Mouse (Mus musculus): Measurements from ENCODE around the gene Pappa. TPM values are rescaled to one million over a fixed set of nuclear protein-coding genes. Genes with fewer than 3 reads are reported as not detected.

The Pappa gene
- polyA plus RNA-seq, 1 experiment from 2014 or later = 0.88 TPM

- H3K9me3 ChIP-seq (replicated peaks; ENCODE audit: control insufficient read depth, low read length) = no peaks in the 10 kb centered on the region
- no peak overlapping the region for H3K27ac ChIP-seq (replicated peaks; ENCODE audit: low read depth, low read length)
- no peaks in the 10 kb centered on the region for H3K36me3 ChIP-seq (replicated peaks; ENCODE audit: control insufficient read depth, insufficient read depth, low read depth, low read length)
- no peaks in the 10 kb centered on the region for H3K4me1 ChIP-seq (ENCODE audit: control insufficient read depth, insufficient read depth, low read length)
- H3K27me3 ChIP-seq (ENCODE audit: control insufficient read depth, insufficient read depth, low read length) = no peaks in the 10 kb centered on the region
- no peak overlapping the region for H3K4me3 ChIP-seq (ENCODE audit: low read depth, low read length)
- WGBS = 71% methylated on average over 1 of the region's 1 CpGs
- no peak for ATAC-seq (replicated peaks; ENCODE audit: insufficient number of reproducible peaks, low FRiP score, low TSS enrichment, low read depth)
- no peak for DNase-seq (ENCODE audit: low spot score)
- no peak overlapping the region for H3K9ac ChIP-seq (replicated peaks; ENCODE audit: low read length)
- no peak overlapping the region for H3K4me2 ChIP-seq (ENCODE audit: low read depth, low read length)
These were observed 249.9 kb downstream of the Pappa start for GRCm38 (mm10) chr4:65373841-65374240.

DNA sequence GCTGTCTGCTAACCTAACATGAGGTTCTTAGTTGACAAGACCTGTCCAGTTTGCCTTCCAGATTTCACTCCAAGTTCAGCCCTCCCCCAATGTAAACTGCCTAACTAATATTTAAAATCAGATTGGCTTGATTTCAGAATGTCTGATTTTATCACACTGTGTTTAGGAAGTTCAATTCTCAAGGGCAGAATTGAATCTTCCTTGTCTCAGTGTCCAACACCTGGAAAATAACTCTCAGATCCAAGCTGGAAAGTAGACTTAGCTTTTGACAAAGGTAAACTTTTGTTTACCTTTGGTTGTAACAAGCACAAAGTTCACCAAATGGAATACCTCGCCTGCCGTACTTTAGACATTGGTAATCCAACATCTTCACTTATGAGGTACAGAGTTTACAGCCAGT is 252.6 kb downstream of the Pappa start:
- H3K27me3 ChIP-seq (ENCODE audit: control insufficient read depth, insufficient read depth, low read length) = no peaks in the 10 kb centered on the region
- H3K27ac ChIP-seq (replicated peaks; ENCODE audit: low read depth, low read length) = no peak overlapping the region
- no peaks in the 10 kb centered on the region for H3K36me3 ChIP-seq (replicated peaks; ENCODE audit: control insufficient read depth, insufficient read depth, low read depth, low read length)
- no peaks in the 10 kb centered on the region for H3K4me1 ChIP-seq (ENCODE audit: control insufficient read depth, insufficient read depth, low read length)
- ATAC-seq (replicated peaks; ENCODE audit: insufficient number of reproducible peaks, low FRiP score, low TSS enrichment, low read depth) (no peak), DNase-seq (ENCODE audit: low spot score) (no peak)
- no peaks in the 10 kb centered on the region for H3K9me3 ChIP-seq (replicated peaks; ENCODE audit: control insufficient read depth, low read length)
- H3K4me2 ChIP-seq (ENCODE audit: low read depth, low read length) = no peak overlapping the region
- H3K9ac ChIP-seq (replicated peaks; ENCODE audit: low read length) = no peak overlapping the region
- H3K4me3 ChIP-seq (ENCODE audit: low read depth, low read length) = no peak overlapping the region
- 92% methylated on average over 2 of the region's 2 CpGs for WGBS

DNA sequence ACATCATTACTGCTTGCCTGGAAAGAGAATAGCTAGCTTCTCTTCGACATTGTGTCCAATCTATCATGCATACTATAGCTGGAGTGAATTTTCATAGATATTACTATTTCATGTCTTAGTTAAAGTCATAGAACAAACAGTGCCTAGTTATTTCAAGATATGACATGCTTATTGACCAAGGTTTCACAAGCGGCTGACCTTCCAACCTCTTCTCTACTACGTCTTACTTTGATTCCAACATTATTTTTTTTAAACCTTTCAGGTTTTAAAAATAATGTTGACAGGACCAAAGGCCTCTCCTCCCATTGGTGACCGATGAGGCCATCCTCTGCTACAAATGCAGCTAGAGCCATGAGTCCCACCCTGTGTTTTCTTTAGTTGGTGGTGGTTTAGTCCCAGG is 255.5 kb downstream of the Pappa start:
- H3K4me1 ChIP-seq (ENCODE audit: control insufficient read depth, insufficient read depth, low read length) = no peaks in the 10 kb centered on the region
- H3K27me3 ChIP-seq (ENCODE audit: control insufficient read depth, insufficient read depth, low read length) = no peaks in the 10 kb centered on the region
- H3K27ac ChIP-seq (replicated peaks; ENCODE audit: low read depth, low read length) = no peak overlapping the region
- H3K36me3 ChIP-seq (replicated peaks; ENCODE audit: control insufficient read depth, insufficient read depth, low read depth, low read length) = no peaks in the 10 kb centered on the region
- ATAC-seq (replicated peaks; ENCODE audit: insufficient number of reproducible peaks, low FRiP score, low TSS enrichment, low read depth) = no peak
- H3K9ac ChIP-seq (replicated peaks; ENCODE audit: low read length) = no peak overlapping the region
- DNase-seq (ENCODE audit: low spot score) = no peak
- 93% methylated on average over 4 of the region's 4 CpGs for WGBS
- no peaks in the 10 kb centered on the region for H3K9me3 ChIP-seq (replicated peaks; ENCODE audit: control insufficient read depth, low read length)
- no peak overlapping the region for H3K4me3 ChIP-seq (ENCODE audit: low read depth, low read length)
- H3K4me2 ChIP-seq (ENCODE audit: low read depth, low read length) = no peak overlapping the region

DNA sequence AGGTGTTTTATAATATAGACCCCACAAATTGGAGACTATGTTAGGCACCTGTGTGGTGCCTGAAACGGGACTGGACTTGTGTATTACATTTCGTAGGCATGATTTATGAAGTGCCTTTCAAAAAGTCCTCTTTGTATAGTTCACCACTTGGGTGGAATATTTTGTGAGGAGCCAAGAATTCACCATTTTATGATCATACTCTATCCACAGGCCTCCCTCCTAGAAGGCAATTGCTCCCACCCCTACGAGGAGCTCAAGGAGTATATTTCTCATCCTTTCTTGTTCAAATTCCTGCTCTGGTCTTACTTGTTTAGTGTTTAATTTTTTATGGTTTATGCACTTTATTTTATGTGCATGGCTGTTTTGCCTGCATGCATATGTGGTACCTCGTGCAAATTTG is 259.1 kb downstream of the Pappa start:
- DNase-seq (ENCODE audit: low spot score) (no peak), ATAC-seq (replicated peaks; ENCODE audit: insufficient number of reproducible peaks, low FRiP score, low TSS enrichment, low read depth) (no peak)
- Histone ChIP-seq H3K4me3 (ENCODE audit: low read depth, low read length) (no peak overlapping the region), H3K9ac (replicated peaks; ENCODE audit: low read length) (no peak overlapping the region), H3K36me3 (replicated peaks; ENCODE audit: control insufficient read depth, insufficient read depth, low read depth, low read length) (no peaks in the 10 kb centered on the region), H3K4me2 (ENCODE audit: low read depth, low read length) (no peak overlapping the region), H3K4me1 (ENCODE audit: control insufficient read depth, insufficient read depth, low read length) (no peaks in the 10 kb centered on the region), H3K27ac (replicated peaks; ENCODE audit: low read depth, low read length) (no peak overlapping the region), H3K27me3 (ENCODE audit: control insufficient read depth, insufficient read depth, low read length) (no peaks in the 10 kb centered on the region), H3K9me3 (replicated peaks; ENCODE audit: control insufficient read depth, low read length) (no peaks in the 10 kb centered on the region)
- WGBS = 87% methylated on average over 4 of the region's 4 CpGs

DNA sequence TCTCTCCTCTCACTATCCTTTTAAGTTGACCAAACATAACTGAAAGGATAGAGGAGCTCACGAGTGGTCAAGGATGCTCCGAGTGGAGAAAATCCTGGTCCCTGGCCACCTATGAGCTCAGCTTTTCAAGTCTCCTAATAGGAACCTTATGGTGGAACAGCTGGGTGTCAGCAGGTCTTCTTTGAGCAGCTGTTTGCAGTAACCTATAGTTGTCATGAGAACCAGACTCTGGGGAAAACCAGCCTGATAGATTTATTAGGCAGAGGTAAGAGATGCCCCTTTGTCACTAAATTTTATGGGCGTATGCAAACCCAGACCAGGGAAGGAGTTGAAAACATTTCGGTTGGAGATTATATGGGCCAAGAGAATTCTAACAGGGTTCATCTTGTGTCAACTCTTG is 267.0 kb downstream of the Pappa start:
- Histone ChIP-seq H3K9me3 (replicated peaks; ENCODE audit: control insufficient read depth, low read length) (no peaks in the 10 kb centered on the region), H3K4me2 (ENCODE audit: low read depth, low read length) (no peak overlapping the region), H3K4me3 (ENCODE audit: low read depth, low read length) (no peak overlapping the region), H3K36me3 (replicated peaks; ENCODE audit: control insufficient read depth, insufficient read depth, low read depth, low read length) (no peaks in the 10 kb centered on the region), H3K4me1 (ENCODE audit: control insufficient read depth, insufficient read depth, low read length) (no peaks in the 10 kb centered on the region), H3K27me3 (ENCODE audit: control insufficient read depth, insufficient read depth, low read length) (no peaks in the 10 kb centered on the region), H3K9ac (replicated peaks; ENCODE audit: low read length) (no peak overlapping the region), H3K27ac (replicated peaks; ENCODE audit: low read depth, low read length) (no peak overlapping the region)
- 63% methylated on average over 4 of the region's 4 CpGs for WGBS
- DNase-seq (ENCODE audit: low spot score) (peak; percentile 31), ATAC-seq (replicated peaks; ENCODE audit: insufficient number of reproducible peaks, low FRiP score, low TSS enrichment, low read depth) (no peak)

- Histone ChIP-seq H3K4me3 (ENCODE audit: low read depth, low read length) (no peak overlapping the region), H3K27ac (replicated peaks; ENCODE audit: low read depth, low read length) (no peak overlapping the region), H3K27me3 (ENCODE audit: control insufficient read depth, insufficient read depth, low read length) (no peaks in the 10 kb centered on the region), H3K9me3 (replicated peaks; ENCODE audit: control insufficient read depth, low read length) (no peaks in the 10 kb centered on the region), H3K4me1 (ENCODE audit: control insufficient read depth, insufficient read depth, low read length) (no peaks in the 10 kb centered on the region), H3K9ac (replicated peaks; ENCODE audit: low read length) (no peak overlapping the region), H3K4me2 (ENCODE audit: low read depth, low read length) (no peak overlapping the region), H3K36me3 (replicated peaks; ENCODE audit: control insufficient read depth, insufficient read depth, low read depth, low read length) (no peaks in the 10 kb centered on the region)
- WGBS = 68% methylated on average over 3 of the region's 3 CpGs
- ATAC-seq (replicated peaks; ENCODE audit: insufficient number of reproducible peaks, low FRiP score, low TSS enrichment, low read depth) (no peak), DNase-seq (ENCODE audit: low spot score) (no peak)
These were observed 272.8 kb downstream of the Pappa start for GRCm38 (mm10) chr4:65396806-65397205.

DNA sequence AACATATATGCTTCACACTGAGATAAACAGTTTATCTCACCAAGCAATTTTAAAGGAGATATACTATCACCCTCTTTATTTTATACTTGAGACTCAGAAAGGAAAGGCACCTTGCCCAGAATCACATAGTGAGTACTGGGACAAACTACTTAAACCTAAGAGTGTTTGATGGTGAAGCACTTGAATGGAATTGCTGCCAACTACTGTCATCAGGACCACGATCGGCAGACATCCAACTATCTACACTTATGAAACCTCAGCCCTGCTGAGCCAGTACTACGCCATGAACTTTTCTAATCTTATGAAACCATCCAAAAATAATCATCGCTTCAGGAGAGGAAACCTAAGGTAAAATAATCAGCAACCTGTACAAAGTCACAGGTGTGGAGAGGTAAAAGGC is 275.5 kb downstream of the Pappa start:
- DNase-seq (ENCODE audit: low spot score) (no peak), ATAC-seq (replicated peaks; ENCODE audit: insufficient number of reproducible peaks, low FRiP score, low TSS enrichment, low read depth) (no peak)
- no peaks in the 10 kb centered on the region for H3K36me3 ChIP-seq (replicated peaks; ENCODE audit: control insufficient read depth, insufficient read depth, low read depth, low read length)
- no peaks in the 10 kb centered on the region for H3K9me3 ChIP-seq (replicated peaks; ENCODE audit: control insufficient read depth, low read length)
- no peaks in the 10 kb centered on the region for H3K27me3 ChIP-seq (ENCODE audit: control insufficient read depth, insufficient read depth, low read length)
- no peak overlapping the region for H3K27ac ChIP-seq (replicated peaks; ENCODE audit: low read depth, low read length)
- H3K4me3 ChIP-seq (ENCODE audit: low read depth, low read length) = no peak overlapping the region
- H3K9ac ChIP-seq (replicated peaks; ENCODE audit: low read length) = no peak overlapping the region
- H3K4me2 ChIP-seq (ENCODE audit: low read depth, low read length) = no peak overlapping the region
- no peaks in the 10 kb centered on the region for H3K4me1 ChIP-seq (ENCODE audit: control insufficient read depth, insufficient read depth, low read length)
- 95% methylated on average over 4 of the region's 4 CpGs for WGBS

DNA sequence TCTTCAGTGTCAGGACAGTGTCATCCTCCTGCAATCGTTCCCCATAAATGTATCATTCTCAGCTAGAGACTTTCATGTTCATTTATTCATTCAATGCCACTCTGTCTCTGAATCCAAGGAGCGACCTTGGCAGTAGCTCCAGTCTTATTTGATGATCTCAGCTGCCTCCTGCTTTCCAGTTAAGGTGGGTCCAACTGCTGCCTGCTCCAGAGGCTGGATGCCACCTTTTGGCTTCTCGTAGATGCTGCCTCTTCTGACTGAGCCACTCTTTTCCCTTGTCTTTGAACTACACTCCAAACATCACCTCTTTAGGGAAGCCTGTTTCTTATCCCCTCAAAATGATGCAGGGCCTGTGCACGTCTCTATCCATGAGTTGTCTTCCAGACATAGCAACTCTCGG is 278.3 kb downstream of the Pappa start:
- no peaks in the 10 kb centered on the region for H3K36me3 ChIP-seq (replicated peaks; ENCODE audit: control insufficient read depth, insufficient read depth, low read depth, low read length)
- H3K27me3 ChIP-seq (ENCODE audit: control insufficient read depth, insufficient read depth, low read length) = no peaks in the 10 kb centered on the region
- H3K9me3 ChIP-seq (replicated peaks; ENCODE audit: control insufficient read depth, low read length) = no peaks in the 10 kb centered on the region
- no peak overlapping the region for H3K27ac ChIP-seq (replicated peaks; ENCODE audit: low read depth, low read length)
- ATAC-seq (replicated peaks; ENCODE audit: insufficient number of reproducible peaks, low FRiP score, low TSS enrichment, low read depth) (no peak), DNase-seq (ENCODE audit: low spot score) (no peak)
- no peaks in the 10 kb centered on the region for H3K4me1 ChIP-seq (ENCODE audit: control insufficient read depth, insufficient read depth, low read length)
- no peak overlapping the region for H3K4me2 ChIP-seq (ENCODE audit: low read depth, low read length)
- no peak overlapping the region for H3K4me3 ChIP-seq (ENCODE audit: low read depth, low read length)
- H3K9ac ChIP-seq (replicated peaks; ENCODE audit: low read length) = no peak overlapping the region
- 76% methylated on average over 5 of the region's 5 CpGs for WGBS

All from embryonic facial prominence, embryonic 11.5 days (tissue).